Mouse (Mus musculus) lung, embryonic 15.5 days (tissue): ENCODE results near the gene AI481877. TPM values are rescaled to one million over a fixed set of nuclear protein-coding genes. Genes with fewer than 3 reads are reported as not detected.

Experiments used
- ATAC-seq: fragments of 200-750 bp; cut with Nextera tagmentation; 2 replicates; pipeline ENCODE4 v1.8.0; 2017; ENCODE audit warnings: moderate number of reproducible peaks, borderline replicate concordance; ENCODE audit not compliant: low FRiP score, low TSS enrichment; ENCODE audit errors: extremely low read depth
- H3K27ac ChIP-seq: fragments of 300-500 bp; sonication (generic); 2 replicates; pipeline ENCODE4 v1.5.1; 2015; ENCODE audit warnings: moderate library complexity, mild to moderate bottlenecking, inconsistent platforms
- H3K27me3 ChIP-seq: fragments of 300-500 bp; sonication (generic); 2 replicates; pipeline ENCODE4 v1.6.1; 2015; ENCODE audit warnings: inconsistent platforms
- H3K36me3 ChIP-seq: fragments of 300-500 bp; sonication (generic); 2 replicates; pipeline ENCODE4 v1.6.1; 2015; ENCODE audit warnings: inconsistent platforms
- H3K4me1 ChIP-seq: fragments of 300-500 bp; sonication (generic); 2 replicates; pipeline ENCODE4 v1.6.1; 2015; ENCODE audit warnings: inconsistent platforms
- H3K4me2 ChIP-seq: fragments of 300-500 bp; sonication (generic); 2 replicates; pipeline ENCODE4 v1.6.1; 2015; ENCODE audit warnings: inconsistent platforms, mild to moderate bottlenecking, moderate library complexity
- H3K4me3 ChIP-seq: fragments of 300-500 bp; sonication (generic); 2 replicates; pipeline ENCODE4 v1.5.1; 2015; ENCODE audit warnings: mild to moderate bottlenecking, inconsistent platforms
- H3K9ac ChIP-seq: fragments of 300-500 bp; sonication (generic); 2 replicates; pipeline ENCODE4 v1.6.1; 2015; ENCODE audit warnings: inconsistent platforms
- H3K9me3 ChIP-seq: fragments of 300-500 bp; sonication (generic); 2 replicates; pipeline ENCODE4 v1.6.1; 2016; ENCODE audit warnings: inconsistent platforms
- WGBS: fragments of 180-500 bp; shearing (Covaris S2); methylation state at CpG from one replicate; pipeline ENCODE4 v1.1.7; 2015; 5-methylcytosine and 5-hydroxymethylcytosine counted together
- polyA plus RNA-seq: library from polyadenylated mRNA; unstranded; fragments of >200 nt; fragmentation: Nextera tagmentation; extraction: Ambion mirVana; gene quantifications from 2 replicates; pipeline ENCODE4 v1.2.1, GENCODE M21; 2015

Gene AI481877
- polyA plus RNA-seq, 1 experiment from 2014 or later: not detected

- Histone ChIP-seq H3K4me3 (no peak overlapping the region), H3K4me2 (no peak overlapping the region), H3K9me3 (no peaks in the 10 kb centered on the region), H3K4me1 (0 out of 2 replicates have a peak, but pooled peaks cover 3% of the 10 kb centered on the region), H3K36me3 (no peaks in the 10 kb centered on the region), H3K27me3 (no peaks in the 10 kb centered on the region), H3K27ac (no peak overlapping the region), H3K9ac (no peak overlapping the region)
- no peak for ATAC-seq
- WGBS: 36% methylated on average over 8 of the region's 8 CpGs
Measured at GRCm38 (mm10) chr4:58995251-58995693, 143.5 kb downstream of the AI481877 start.

DNA sequence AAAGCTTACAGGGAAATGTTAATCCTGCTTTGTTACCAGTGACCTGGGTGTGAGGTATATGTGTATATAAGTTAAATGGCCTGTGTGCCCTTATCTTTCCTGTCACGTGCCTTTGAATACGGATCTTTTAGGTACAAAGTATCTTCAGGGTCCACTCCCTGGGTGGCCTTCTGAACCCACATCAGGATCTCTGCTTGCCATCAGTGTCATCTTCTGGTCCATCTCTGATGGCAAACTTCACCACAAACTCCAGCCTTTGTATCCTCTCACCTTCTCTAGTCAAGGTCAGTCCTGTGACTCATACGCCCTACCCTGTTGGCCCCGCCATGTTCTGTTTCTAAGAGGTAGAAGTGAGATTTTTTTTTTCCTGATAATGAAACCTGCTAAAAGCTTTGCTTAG lies 144.0 kb downstream of the AI481877 start, which contains the start of gene Dnajc25:
TSS of gene Dnajc25 (plus strand) at position 301 of the 400 bp plus-strand sequence.
- 59% methylated on average over 4 of the region's 4 CpGs for WGBS
- H3K4me1 ChIP-seq: 0 out of 2 replicates have a peak, but pooled peaks cover 3% of the 10 kb centered on the region
- no peak for ATAC-seq

More for the DNA sequence above, 144.0 kb downstream of the AI481877 start, which contains the start of gene Dnajc25:
- H3K27ac ChIP-seq: no peak within 1 kb of the TSS
- H3K9me3 ChIP-seq: no peaks in the 10 kb centered on the region
- H3K9ac ChIP-seq: no peak within 1 kb of the TSS
- no peaks in the 10 kb centered on the region for H3K36me3 ChIP-seq
- no peak within 1 kb of the TSS for H3K4me2 ChIP-seq
- no peaks in the 10 kb centered on the region for H3K27me3 ChIP-seq
- no peak within 1 kb of the TSS for H3K4me3 ChIP-seq

Other genes with a start within 250 kb of the AI481877 start
- gene Ecpas, start 226.2 kb downstream of the AI481877 start, polyA plus RNA-seq: 26.6 and 26.7 TPM in 2 replicates
- gene Zkscan16, start 195.4 kb downstream of the AI481877 start, polyA plus RNA-seq: 0.24 and 0.36 TPM in 2 replicates
- 36.1 and 37.7 TPM in 2 replicates for gene Ptgr1, start 151.9 kb downstream of the AI481877 start, polyA plus RNA-seq
- gene Dnajc25, start 143.9 kb downstream of the AI481877 start, polyA plus RNA-seq: 12.7 and 13.1 TPM in 2 replicates
- 12.7 and 15.2 TPM in 2 replicates for gene Gm20503, start 135.8 kb downstream of the AI481877 start, polyA plus RNA-seq
- gene Gng10, start 103.9 kb downstream of the AI481877 start, polyA plus RNA-seq: 116 and 125 TPM in 2 replicates
- 10.0 and 12.1 TPM in 2 replicates for gene Ugcg, start 50.3 kb upstream of the AI481877 start, polyA plus RNA-seq